Mouse (Mus musculus) ovary, postnatal 36 days (tissue): ENCODE results near the gene Eif1b.
A peak's percentile ranks its signal among the peaks of the same experiment; 100 is the strongest.

ENCODE experiments used
- DNase-seq: peaks from one replicate; pipeline ENCODE4 v3.0.0; 2022; ENCODE audit warnings: low spot score, mixed read lengths

The Eif1b gene

DNA sequence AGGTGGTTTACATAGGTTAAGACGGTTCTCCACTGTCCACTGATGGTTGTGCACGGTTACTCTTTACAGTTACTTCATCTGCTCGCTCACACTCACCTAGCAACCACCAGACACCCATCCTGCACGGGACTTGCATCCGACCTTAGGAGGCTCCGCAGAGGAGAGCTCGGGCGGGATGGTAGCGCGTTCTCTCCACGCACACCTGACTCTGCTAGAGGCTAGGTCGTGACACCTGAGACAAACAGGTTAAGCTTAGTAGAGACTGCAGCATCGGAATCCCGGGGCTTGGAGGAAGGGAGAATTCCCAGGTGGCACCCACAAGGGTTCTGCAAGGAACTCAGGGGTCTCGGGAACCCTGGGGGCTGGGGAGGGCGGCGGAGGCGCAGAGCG, at the start of gene Eif1b:
Gene Eif1b, plus strand, starts transcription at position 223 of the 390 bp plus-strand sequence.
- no peak for DNase-seq

DNA sequence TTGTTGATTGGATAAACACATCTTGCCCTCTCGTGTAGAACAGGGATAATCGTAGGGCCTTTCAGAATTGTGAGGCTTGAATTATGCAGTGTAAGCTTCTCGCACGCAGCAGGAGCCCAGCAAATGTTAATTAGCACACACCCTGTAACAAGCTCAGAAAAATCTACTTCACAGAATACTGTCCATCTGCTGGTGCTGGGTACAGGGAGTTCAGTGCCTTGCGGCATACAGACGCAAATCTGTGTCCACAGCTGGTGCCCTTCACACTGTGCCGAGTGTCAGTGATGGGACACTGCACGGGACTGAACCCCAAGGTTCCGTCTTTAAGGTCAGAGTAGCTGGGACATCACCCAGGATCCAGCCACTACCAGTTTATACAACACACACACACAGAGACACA, 47.4 kb upstream of the Eif1b start:
- DNase-seq: no peak

DNA sequence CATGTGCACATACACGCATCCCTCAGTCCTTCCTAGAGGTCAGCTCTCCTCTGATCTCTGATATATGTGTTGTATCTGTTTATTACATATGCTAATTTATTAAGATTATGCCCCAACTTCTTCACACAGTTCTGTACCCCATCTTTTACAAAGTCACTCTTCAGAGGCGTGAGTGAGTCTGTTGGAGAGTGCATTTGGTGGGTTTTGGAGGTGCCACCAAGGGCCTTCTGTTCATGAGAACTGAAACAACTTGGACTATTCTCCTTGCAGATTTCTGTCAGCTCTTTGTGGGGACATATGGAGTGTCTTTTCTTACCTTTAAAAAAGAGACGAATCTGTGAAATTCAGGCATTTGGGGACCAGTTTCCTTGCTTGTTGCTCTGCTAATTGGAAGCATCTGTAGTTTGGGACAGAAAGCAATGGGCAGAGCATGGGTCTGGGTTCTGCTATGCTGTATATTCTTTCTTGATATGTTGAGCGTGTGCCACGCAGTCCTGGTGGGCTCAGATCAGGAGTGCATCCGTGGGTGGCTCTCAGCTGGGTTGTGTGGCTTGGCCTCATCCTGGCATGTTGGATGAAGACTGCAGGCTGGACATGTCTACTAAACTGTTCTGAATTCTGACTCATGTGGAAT, 42.2 kb upstream of the Eif1b start:
- DNase-seq: no peak

DNA sequence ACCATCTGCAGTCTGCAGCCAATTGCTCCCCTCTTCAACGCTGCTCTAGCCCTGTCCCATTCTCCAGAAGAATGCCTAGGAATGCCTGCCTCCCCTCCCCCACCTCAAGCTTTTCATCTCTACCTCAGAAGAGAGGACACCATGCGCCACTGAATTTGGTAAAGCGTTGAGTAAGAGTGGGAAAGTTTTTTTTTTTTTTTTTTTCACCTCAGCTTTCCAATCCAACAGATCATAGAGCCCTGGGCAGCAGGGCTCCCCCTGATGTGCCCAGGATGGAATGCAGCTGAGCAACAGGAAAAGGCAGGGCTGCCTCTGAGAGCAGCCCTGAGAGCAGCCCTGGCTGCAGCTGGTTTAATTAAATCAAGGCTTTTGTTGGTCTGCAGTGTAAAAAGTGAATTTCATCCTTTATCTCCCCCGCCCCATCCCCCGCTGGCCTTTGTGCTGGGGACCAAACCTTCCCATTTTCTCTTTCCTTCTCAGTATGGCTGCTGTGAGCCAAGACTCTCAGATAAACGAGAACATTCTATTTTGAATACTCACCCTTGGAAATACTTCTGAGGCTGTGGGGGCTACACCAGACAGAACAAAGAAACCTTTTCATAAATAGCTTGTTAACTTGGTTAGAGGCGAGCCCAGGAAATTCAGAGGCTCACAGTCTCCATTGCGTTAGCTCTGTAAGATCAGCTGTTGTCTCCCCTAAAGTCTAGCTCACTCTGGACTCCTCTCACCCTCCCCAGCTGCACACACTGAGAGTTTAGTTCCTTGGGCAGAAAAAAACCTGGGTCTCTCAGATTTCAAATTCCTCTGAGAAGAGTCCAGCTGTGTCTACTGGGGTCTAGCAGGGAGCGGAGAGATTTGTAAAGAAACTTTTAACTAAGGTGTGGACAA, 36.0 kb upstream of the Eif1b start:
- no peak for DNase-seq

DNA sequence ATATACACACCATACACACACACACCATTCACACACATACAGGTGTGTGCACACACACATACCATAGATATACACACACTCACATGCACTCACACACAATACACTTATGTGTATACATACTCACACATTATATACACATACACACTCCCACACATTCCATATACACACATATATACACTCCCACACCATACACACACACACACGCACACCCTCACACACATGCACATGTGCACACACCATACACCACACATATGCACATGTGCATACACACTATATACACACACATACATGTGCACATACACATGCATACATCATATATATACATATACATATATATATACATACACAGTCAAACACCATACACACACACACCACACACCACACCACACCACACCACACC, 21.6 kb upstream of the Eif1b start:
- no peak for DNase-seq

DNA sequence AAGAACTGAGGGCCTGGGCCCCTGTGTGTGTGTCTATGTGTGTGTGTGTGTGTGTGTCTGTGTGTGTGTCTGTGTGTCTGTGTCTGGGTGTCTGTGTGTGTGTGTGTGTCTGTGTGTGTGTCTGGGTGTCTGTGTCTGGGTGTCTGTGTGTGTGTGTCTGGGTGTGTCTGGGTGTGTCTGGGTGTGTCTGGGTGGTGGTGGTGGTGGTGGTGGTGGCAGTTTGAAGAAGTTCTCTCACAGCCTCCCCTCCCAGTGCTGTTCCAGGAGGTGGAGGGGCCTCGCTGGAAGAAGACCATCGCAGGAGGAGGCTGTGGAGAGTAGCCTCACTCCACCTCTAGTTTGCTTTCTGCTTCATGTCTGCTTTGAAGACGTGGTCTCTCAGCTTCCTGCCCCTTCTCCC, 10.4 kb upstream of the Eif1b start:
- no peak for DNase-seq

DNA sequence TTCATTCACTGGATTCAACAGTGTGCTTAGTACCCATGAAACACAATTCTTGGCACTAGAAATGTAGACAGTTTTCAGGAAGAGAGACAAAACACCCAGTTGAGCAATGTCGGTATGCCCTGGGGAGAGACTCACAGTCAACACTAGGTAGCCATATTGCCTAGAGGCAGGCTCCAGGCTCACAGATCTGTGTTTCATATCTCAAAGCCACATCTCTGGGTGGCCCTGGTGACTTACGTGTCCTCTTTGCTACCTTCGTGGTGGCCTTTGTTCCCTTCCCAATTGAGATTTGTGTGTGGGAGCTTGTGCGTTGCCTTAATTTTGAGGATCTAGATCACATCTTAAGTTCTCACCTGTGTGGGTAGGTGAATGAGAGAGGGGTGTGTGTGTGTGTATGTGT, 9.7 kb upstream of the Eif1b start:
- no peak for DNase-seq

DNA sequence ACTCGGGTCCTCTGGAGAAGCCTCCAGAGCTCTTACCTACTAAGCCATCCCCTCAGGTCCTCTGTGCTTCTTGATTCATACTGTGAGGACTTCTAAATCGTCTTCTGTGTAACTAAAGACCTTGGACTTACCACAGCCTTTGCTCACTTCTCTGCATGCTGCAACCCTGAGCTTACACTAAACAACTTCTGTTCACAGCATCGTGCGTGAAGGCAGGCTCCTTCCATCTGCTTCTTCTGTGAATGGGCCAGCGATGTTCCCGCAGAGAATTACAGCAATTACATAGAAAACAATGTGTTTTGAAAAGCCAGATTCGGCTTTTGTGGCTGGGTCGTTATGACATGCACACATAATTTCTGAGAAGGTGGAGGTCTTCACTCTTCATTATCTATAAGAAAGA, 8.9 kb upstream of the Eif1b start:
- no peak for DNase-seq

DNA sequence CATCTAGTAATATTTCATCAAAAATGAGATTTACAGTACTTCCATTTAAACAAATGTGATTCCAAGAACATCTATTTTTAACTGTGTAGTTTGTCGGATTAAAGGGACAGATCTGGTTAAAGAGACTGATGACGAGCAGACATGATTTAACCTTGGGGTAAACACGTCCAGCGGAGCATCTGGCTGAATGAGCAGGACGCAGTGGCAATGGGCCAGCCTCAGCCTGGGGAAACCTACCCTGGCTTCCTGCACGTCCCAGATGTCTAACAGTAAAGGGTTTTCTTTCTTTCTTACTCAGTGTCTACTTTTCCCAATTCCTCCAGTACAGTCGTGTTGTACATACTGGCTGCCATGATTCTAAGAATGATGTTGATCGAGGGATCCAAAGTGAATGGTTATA, 5.0 kb upstream of the Eif1b start:
- no peak for DNase-seq

DNA sequence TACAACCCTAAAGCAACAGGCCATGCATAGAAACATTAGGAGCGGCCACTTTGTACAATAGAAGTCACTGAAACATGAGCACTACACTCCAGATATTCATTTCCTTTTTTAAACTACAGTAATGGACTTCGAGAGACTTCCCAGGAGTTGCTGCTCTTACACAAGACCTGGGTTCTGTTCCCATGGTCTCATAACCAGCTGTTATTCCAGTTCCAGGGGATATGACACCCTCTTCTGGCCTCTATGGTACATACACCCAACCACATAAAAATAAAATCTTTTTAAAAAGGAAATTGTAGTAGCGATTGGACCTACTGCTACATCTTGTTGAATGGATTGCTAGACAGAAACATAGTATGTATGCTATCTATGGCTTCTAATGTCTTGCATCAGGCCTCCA, 523 bp upstream of the Eif1b start:
- DNase-seq: no peak

DNA sequence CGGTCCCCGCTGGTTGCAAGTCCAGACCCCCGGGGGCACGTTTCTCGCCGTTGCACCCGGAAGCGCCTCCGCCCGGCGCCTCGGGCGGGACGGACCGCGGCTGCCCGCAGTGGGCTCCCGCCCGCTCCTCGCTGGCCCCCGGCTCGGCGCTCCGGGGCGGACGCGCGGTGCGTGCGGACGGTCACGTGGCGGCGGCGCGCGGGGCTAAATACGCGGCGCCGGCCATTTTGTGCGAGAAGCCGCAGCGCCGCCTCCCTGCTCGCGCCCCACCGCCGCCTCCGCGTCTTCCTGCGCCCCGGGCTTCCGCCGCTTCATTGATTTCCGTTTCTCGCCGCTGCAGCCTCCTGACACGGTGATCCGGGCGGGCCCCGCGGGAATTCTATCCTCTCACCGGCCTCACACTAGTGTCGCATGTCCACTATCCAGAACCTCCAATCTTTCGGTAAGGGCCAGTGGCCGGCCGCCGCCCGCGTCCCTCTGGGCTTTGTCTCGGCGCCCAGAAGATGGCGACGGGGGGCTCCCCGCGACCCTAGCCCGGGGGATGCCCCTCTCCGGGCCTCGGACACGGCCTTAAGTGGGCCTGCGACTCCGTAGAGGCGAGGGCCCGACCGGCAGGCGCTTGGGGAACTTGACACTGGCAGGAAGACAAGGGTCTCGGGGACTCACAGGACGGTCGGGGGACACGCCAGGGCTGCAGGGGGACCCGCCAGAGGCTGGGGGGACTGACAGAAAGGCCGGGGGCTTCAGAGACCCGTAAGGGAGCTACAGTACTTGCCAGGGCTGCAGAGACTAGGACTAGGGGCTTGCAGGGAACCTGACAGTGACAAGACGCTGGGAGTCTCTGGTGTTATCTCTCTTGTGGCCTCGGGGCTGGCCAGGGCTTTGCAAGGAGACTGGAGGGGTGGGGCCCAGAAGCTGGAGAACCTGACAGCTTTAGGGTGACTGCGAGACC, 644 bp downstream of the Eif1b start:
- DNase-seq: peak; percentile 81

DNA sequence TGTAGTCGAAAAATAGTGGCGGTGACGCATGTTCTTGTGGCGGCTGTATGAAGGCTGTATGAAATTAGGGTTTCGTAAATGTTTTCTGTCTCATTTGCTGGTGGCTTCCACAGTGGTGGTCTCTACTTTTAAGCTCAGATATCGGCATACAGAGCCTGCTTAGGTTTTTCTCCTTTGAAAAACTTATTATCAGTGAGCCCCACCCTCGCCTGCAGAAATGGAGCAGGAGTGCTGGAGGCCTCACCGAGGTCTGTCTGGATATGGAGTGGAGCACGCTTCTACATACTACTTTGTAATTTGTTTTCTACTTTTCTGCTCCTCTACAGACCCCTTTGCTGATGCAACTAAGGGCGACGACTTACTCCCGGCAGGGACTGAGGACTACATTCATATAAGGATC, 1.7 kb downstream of the Eif1b start:
- DNase-seq: no peak

DNA sequence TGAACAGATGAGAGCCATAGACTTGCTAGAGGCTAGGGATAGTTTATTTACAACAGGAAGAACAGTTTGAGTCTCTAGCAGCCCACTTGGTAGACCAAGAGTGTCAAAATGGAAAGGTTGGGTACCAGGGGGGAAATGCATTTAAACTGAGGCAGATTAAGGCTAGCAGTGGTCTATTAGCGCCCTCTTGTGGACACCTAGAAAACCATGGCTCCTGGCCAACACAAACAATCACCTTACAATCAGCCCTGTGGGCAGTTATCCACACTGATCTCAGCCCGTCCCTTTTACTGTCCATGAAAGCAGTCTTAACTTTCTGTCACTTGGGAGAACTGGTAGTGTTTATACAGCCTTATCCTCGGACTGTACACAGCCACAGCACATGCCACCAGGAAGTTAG, 4.7 kb downstream of the Eif1b start:
- peak; percentile 40 for DNase-seq

DNA sequence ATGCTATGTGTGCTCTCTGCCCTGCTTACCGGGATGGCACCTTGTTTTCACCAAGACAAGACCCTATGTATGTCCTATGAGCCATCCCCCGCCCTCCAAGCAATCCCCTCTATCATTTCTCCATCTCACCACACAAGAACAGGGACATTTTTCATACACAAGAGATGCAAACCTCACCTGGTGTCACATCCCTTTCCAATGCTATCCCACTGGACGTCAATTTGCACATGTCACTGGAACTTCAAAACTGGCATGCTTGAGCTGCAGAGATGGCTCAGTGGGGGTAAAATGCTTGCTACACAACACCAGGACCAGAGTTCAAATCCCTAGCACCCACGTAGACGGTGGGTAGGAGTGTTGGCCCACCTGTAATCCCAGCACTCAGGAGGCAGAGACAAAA, 6.0 kb downstream of the Eif1b start:
- DNase-seq: no peak

DNA sequence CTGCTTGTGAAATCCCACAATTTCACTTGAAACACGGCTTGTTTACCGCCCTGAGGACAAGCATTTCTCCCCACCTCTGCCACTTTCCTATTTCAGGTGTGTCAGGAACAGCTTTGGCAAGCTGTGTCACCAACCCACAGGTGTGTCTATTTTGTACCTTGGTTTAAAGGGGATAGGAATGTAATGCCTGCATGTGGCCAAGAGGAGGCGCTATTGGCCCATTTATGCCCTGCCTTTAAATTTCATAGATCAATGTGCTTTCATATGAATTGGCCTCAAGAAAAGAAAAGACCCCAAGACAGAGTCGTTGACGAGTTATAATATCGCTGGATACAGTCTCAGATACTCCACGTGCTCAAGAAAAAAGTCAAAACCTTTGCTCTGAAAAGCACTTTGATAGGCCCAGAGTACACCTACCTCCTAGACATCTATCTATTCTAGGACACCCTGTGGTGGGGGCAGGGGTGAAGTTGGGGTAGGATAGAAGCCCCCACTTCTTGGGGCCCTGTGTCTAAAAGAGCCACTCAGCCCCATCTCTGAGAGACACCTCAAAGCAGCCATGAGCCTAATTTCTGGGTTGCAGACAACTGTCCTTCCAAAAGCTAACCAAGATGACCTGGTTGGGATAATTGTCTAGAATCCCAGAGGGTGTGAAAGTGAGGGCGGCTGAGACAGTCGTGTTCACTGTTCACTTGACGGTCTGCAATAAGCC, 9.3 kb downstream of the Eif1b start:
- no peak for DNase-seq

DNA sequence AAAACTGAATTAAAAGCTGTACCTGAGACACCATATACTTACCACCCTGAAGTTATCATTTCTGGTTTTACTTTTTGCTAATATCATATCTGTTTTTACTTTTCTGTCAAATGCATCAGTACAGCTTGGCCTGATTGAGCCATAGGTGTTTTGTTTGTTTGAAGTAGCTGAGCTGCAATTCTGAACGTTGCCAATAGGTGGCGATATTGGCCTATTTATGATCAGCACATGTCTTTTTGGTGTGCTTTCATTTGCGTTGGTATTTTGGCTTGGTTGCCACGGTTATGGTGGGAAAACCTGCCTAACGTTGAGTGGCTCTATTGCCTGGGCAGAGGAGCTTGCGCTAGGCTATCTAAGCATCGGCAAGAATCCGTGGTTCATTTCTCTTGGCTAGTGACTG, 10.0 kb downstream of the Eif1b start:
- DNase-seq: peak; percentile 45

DNA sequence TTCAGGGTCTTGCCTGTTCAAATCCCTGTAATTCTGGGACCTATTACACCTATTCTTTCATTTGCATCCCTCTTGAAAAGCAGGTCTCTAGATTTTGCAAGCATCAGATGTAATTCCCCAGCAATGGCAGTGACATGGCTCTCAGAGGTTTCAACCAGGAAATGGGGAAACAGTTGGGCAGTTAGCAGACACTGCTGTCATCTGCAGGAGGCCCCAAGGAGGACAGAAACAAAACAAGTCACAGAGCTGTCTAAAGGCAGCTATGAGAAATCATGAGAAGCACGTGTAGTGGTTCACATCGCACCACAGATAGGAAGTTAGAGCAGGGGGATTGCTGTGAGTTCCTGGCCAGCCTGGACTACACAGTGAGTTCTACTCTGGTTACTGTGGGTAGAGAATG, 12.4 kb downstream of the Eif1b start:
- DNase-seq: no peak

DNA sequence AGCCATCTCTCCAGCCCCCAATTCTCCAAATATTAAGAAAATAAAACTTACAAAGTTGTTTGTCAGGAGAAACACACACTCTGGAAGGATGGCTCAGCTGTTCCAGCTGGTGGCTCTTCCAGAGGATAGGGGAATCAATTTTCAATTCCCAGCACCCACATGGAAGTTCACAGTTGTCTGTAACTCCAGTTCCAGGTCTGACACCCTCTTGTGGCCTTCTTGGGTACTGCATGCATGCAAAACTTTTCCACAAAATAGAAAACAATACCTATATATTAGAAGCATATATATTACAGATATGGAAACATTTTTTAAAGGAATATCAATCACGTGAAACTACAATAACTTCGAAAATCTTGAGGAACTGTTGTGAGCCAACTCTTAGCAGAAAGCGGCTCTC, 19.7 kb downstream of the Eif1b start:
- DNase-seq: no peak

DNA sequence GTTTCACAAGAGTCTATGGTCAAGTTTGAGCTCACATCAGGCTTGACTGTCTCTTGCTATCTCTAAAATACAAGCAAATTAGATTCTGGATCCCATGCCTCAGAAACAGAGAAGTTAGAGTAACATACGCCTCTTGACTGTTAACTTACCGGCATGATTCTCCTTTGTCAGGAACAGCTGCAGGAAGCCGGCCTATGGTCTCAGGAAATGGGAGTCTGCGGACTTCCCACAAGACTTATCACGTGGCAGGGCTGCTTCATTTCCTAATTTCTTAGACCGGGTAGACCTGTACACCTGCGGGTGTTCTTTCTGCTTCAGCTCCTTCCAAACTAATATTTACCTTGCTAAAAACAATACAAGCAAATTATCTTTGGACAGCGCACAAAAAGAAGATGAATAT, 24.7 kb downstream of the Eif1b start:
- DNase-seq: no peak

DNA sequence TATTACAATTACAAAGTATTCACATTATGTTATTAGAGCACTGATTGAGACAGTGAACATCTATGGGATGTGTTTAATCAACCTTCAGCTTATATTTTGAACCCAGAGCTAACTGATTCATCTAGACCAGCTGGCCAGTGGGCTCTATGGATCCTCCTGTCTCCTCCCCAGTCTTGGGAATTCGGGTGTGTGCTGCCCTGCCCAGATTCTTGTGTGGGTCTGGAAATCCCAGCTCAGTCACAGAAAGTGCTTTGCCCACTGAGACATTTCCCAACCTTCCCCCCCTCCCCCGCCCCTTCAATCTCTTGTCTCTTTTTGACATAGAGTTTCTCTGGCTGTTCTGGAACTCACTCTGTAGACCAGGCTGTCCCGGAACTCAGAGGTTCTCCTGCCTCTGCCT, 26.9 kb downstream of the Eif1b start:
- no peak for DNase-seq

DNA sequence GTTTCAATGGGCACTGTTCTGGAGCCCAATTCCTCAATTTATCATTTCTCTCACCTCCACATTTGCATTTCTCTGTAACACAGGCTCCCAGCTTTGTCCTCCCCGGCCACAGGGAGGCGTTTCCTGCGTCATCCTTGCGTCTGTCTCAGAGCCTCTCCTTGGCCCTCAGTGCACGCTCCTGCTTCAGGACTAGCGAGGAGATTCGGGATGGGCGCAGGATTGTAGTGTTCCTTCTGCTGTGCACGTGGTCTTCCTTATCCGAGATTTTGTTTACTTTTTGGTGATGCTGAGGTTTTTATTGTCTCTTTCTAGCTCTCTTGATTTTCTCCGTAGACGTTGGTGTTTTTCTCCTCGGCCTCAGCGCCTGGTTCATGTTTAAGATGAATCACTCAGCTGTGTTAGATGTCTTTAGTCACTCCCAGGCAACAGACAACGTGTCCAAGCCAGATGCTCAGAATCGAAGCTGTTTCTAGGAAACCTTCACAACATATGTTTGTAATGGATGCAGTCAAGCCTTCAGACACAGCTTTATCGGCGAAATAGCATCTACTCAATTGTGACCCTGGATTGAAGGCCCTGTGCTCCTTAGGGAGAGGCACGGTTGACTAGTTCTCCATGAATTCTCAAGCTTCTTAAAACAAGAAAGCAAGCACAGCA, 27.6 kb downstream of the Eif1b start:
- DNase-seq: no peak
